Mouse (Mus musculus) layer of hippocampus, adult 9-10 months (tissue): ENCODE results near the gene Rhox3g.
"Not testable (repeated sequence)": the region's sequence is repeated elsewhere in the genome, so short reads cannot be mapped to it uniquely, and the experiment has no call there.

ENCODE experiments used
- DNase-seq: peaks from one replicate; pipeline ENCODE4 v3.0.0; 2022; ENCODE audit warnings: low spot score

Rhox3g gene

DNA sequence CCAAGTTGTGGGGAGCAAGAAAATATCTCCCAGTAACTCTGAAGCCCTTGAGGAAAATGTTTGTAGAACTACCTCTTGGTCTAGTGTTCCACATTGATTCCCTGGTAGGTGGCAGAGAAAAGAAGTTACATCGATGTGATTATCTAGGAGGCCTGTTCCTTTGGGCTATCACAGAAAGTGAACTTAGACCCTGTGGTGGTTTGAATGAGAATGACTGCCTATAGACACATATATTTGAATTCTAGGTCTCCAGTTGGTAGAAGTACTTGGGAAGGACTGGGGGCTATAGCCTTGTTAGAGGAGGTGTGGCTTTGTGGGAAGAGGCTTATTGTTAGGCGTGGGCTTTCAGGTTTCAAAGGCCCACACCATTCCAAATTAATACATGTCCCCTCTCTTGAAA, at the start of gene Rhox3g:
Gene Rhox3g, minus strand, starts transcription at position 101 of the 400 bp plus-strand sequence.
- DNase-seq = not testable (repeated sequence)

DNA sequence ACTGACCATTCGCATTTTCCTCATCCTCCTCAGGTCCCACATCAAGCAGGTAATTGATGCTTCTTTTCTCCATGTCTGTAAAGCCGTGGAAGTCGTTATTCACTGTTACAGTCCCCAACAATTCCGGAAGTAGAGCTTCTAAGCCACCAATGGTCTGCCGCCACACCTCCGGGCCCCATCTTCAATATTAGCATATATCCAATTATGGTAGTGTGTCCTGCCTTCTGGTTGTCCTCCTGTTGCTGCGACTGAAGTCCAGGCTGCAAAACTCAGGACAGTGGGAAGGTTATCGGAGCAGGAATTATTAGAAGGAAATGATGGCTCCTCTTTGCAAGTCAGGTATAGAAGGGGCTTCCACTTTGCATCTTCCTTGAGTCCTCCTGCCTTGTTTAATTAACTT, 44.8 kb upstream of the Rhox3g start, which contains the start of gene Rhox2h:
Gene Rhox2h, minus strand, starts transcription at position 101 of the 400 bp plus-strand sequence.
- not testable (repeated sequence) for DNase-seq

DNA sequence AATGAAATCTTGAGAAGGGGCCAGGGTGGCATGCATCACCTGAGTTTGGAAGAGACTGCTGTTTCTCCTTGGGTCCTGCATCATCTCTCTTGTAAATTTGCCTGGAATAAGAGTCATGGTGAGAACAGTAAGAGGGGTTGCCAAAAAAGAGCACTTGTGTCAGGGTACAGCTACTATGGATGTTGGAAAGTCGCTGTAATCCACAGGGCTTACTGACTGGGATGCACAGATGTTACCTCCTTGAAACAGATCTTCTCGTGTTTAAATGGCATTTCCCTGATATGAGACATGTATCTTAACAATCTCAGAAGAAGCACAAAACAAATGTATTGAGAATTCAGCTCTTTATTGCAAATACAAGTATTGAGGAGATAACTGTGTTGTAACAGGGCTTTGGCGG, 40.3 kb upstream of the Rhox3g start, which contains the start of gene Rhox3h:
Gene Rhox3h, minus strand, starts transcription at position 101 of the 400 bp plus-strand sequence.
- DNase-seq = not testable (repeated sequence)

DNA sequence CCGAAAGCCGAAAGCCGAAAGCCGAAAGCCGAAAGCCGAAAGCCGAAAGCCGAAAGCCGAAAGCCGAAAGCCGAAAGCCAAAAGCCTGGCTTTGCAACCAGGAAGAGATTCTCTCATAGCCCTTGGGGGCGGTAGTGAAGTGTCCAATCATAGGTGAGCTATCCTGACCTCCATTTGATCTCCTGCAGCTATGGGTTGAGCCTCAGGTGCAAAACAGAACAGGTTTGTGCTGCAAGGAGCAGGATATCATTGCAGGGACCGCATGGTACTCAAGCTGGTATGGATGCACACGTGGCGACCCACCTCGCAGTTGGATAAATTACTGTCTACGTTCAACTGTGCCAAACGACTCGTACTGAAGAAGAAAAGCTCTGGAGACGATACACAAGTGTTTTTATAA, 22.8 kb upstream of the Rhox3g start, which contains the start of gene Rhox4g:
Gene Rhox4g, minus strand, starts transcription at position 101 of the 400 bp plus-strand sequence.
- DNase-seq = not testable (repeated sequence)

DNA sequence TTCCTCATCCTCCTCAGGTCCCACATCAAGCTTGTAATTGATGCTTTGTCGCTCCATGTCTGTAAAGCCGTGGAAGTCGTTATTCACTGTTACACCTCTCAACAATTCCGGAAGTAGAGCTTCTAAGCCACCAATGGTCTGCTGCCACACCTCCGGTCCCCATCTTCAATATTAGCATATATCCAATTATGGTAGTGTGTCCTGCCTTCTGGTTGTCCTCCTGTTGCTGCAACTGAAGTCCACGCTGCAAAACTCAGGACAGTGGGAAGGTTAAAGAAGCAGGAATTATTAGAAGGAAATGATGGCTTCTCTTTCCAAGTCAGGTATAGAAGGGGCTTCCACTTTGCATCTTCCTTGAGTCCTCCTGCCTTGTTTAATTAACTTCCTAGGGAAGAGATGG, 15.0 kb upstream of the Rhox3g start, which contains the start of gene Rhox2g:
Gene Rhox2g, minus strand, starts transcription at position 101 of the 400 bp plus-strand sequence.
- DNase-seq = not testable (repeated sequence)

DNA sequence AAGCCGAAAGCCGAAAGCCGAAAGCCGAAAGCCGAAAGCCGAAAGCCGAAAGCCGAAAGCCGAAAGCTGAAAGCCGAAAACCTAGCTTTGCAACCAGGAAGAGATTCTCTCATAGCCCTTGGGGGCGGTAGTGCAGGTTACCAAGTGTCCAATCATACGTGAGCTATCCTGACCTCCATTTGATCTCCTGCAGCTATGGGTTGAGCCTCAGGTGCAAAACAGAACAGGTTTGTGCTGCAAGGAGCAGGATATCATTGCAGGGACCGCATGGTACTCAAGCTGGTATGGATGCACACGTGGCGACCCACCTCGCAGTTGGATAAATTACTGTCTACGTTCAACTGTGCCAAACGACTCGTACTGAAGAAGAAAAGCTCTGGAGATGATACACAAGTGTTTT, 20.8 kb downstream of the Rhox3g start, which contains the start of gene Rhox4f:
Gene Rhox4f, minus strand, starts transcription at position 101 of the 400 bp plus-strand sequence.
- DNase-seq = not testable (repeated sequence)

DNA sequence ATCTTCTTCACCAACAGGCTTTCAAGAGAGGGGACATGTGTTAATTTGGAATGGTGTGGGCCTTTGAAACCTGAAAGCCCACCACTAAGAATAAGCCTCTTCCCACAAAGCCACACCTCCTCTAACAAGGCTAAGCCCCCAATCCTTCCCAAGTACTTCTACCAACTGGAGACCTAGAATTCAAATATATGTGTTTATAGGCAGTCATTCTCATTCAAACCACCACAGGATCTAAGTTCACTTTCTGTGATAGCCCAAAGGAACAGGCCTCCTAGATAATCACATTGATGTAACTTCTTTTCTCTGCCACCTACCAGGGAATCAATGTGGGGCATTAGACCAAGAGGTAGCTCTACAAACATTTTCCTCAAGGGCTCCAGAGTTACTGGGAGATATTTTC, 47.7 kb downstream of the Rhox3g start, which contains the start of gene Rhox3f:
Gene Rhox3f, plus strand, starts transcription at position 301 of the 400 bp plus-strand sequence.
- not testable (repeated sequence) for DNase-seq
